Mouse (Mus musculus): ENCODE results near the gene Nutm2. TPM values are rescaled to one million over a fixed set of nuclear protein-coding genes. Genes with fewer than 3 reads are reported as not detected.
"Not testable (repeated sequence)": the region's sequence is repeated elsewhere in the genome, so short reads cannot be mapped to it uniquely, and the experiment has no call there.

Gene Nutm2
- polyA plus RNA-seq (2015; fragmentation: Nextera tagmentation; extraction: Ambion mirVana), result not detected in 2 replicates

DNA sequence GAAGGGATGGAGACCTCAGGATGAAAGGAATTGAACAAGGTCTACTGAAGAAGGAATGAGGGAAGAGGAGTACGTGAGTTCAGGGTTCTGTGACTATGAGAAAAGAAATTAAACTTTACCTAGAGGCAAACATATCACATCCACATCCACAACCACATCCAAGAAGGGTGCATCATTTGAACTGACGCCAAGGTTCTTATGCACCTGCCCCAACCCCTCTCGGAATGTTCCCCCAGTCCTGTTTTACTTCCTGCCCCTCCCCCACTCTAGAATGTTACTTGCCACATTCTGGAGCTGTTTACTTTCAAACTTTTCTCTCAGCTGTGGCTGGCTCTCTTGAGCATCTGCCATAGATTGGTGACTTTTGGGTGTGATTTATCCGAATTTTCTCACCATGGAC lies at the start of gene Nutm2:
Gene Nutm2 (plus strand): TSS at position 301 of the 400 bp plus-strand sequence.
- WGBS, result 80% methylated on average over 4 of the region's 4 CpGs
- H3K9me3 ChIP-seq (ENCODE audit: control insufficient read depth, low read length), result no peaks in the 10 kb centered on the region
- H3K27ac ChIP-seq (ENCODE audit: low read length), result no peak within 1 kb of the TSS
- no peak within 1 kb of the TSS for H3K4me3 ChIP-seq (replicated peaks; ENCODE audit: low read length)
- no peak within 1 kb of the TSS for H3K4me2 ChIP-seq (ENCODE audit: low read length)
- no peak within 1 kb of the TSS for H3K9ac ChIP-seq (replicated peaks; ENCODE audit: low read depth, low read length)
- no peaks in the 10 kb centered on the region for H3K36me3 ChIP-seq (ENCODE audit: control insufficient read depth, insufficient read depth)
- H3K4me1 ChIP-seq (replicated peaks; ENCODE audit: control insufficient read depth, insufficient read depth, low read length), result no peaks in the 10 kb centered on the region
- no peak for ATAC-seq
- no peaks in the 10 kb centered on the region for H3K27me3 ChIP-seq (replicated peaks; ENCODE audit: control insufficient read depth, insufficient read depth, low read length)

DNA sequence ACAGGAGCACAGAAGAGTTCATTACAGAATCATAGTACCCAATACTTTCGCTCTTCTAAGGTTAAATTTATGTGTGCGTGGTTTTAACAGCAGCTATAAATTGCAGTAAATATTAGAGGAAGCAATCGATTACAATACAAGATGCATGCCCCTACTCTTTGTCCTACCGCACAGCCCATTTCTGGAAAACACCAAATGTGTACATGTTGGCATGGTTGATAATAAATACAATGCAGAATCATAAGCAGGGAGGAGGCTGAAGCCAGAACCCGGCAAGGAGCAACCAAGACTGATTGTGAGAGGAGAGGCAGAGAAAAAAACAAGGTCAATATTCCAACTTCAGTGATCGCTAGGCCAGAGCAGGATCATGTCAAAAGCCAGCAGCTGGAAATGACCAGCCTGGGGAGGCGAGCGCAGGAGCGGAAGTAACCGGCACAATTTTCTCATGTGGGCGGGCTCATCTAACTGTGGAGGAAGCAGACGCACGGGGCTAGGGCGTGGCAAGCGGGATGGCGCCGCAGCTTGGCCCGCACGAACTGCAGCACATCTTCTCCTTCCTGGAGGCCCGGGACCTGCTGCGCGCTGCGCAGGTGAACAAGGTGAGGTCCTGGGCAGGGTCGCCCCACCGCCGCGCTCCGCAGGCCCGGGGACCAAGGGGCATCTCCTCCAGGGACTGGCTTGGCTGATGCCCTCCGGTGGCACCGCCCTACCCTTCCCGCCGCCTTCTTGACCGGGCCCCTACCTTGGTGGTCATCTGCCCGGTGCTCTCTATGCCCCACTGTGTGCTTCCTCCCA lies 49.5 kb upstream of the Nutm2 start, which contains the start of gene Fbxw17:
Gene Fbxw17 (plus strand): TSS at position 476 of the 795 bp plus-strand sequence.
- H3K4me1 ChIP-seq (replicated peaks; ENCODE audit: control insufficient read depth, insufficient read depth, low read length), result peaks cover 10% of the 10 kb centered on the region
- ATAC-seq, result peak; percentile 99
- H3K4me2 ChIP-seq (ENCODE audit: low read length), result peak within 1 kb of the TSS; percentile 63
- H3K4me3 ChIP-seq (replicated peaks; ENCODE audit: low read length), result peak within 1 kb of the TSS; percentile 86
- H3K27me3 ChIP-seq (replicated peaks; ENCODE audit: control insufficient read depth, insufficient read depth, low read length), result no peaks in the 10 kb centered on the region
- H3K36me3 ChIP-seq (ENCODE audit: control insufficient read depth, insufficient read depth), result 0 out of 2 replicates have a peak, but pooled peaks cover 4% of the 10 kb centered on the region
- peak within 1 kb of the TSS; percentile 33; the same call in 1 of the 2 replicates for H3K27ac ChIP-seq (ENCODE audit: low read length)
- H3K9me3 ChIP-seq (ENCODE audit: control insufficient read depth, low read length), result no peaks in the 10 kb centered on the region
- 10% methylated on average over 35 of the region's 35 CpGs for WGBS
- peak within 1 kb of the TSS; percentile 97 for H3K9ac ChIP-seq (replicated peaks; ENCODE audit: low read depth, low read length)

DNA sequence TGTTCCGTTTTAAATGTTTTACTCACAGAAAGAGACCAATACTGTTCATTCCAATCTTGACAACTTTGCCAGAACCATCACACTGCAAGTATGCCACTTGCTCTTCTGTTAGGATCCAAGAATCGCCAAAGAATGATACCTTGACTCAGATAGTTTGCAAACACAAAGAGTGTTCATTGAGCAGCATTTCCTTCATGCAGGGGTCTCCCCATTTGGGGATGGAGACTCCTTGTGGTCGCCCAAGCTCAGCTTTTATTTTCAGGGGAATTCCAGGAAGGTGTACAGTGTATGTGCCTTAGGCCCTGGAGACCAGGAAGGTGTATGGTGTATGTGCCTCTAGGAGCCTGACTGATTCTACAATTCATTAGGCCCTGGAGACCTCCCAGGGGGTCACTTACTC lies 48.7 kb upstream of the Nutm2 start:
- peak; percentile 24; the same call in 1 of the 2 replicates for ATAC-seq
- Histone ChIP-seq H3K9ac (replicated peaks; ENCODE audit: low read depth, low read length) (peak overlapping the region; percentile 97), H3K4me2 (ENCODE audit: low read length) (peak overlapping the region; percentile 63), H3K36me3 (ENCODE audit: control insufficient read depth, insufficient read depth) (peaks cover 5% of the 10 kb centered on the region; the same call in 1 of the 2 replicates), H3K9me3 (ENCODE audit: control insufficient read depth, low read length) (no peaks in the 10 kb centered on the region), H3K27me3 (replicated peaks; ENCODE audit: control insufficient read depth, insufficient read depth, low read length) (no peaks in the 10 kb centered on the region), H3K4me3 (replicated peaks; ENCODE audit: low read length) (peak overlapping the region; percentile 86), H3K4me1 (replicated peaks; ENCODE audit: control insufficient read depth, insufficient read depth, low read length) (peaks cover 10% of the 10 kb centered on the region), H3K27ac (ENCODE audit: low read length) (no peak overlapping the region)
- WGBS, result 37% methylated on average over 3 of the region's 3 CpGs

DNA sequence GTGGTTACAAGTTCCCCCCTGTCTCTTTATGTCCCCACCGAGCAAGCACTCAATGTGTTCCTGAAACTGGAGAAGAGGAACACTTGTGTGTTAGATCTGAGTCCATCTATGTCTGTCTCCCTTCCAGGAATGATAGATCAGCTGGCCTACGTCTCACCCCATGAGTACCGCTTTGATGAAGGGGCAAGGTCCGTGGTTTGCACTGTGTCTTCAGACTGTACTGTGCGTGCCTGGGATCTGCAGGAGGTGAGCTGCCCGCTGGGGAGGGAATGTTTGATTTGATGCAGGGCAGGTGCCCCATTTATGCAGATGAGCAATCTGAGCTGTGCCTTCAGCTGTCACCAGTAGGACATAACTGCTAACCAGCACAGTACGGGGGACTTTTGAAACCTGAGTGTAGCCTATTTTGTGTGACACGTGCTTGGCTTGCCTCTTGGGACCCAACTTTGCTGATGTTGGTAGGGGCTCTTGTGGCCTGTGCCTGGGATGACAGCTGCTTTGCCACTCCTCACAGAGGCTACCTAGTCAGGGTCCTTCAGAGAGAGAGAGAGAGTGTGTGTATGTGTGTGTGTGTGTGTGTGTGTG lies 43.4 kb upstream of the Nutm2 start:
- no peaks in the 10 kb centered on the region for H3K27me3 ChIP-seq (replicated peaks; ENCODE audit: control insufficient read depth, insufficient read depth, low read length)
- no peak overlapping the region for H3K4me2 ChIP-seq (ENCODE audit: low read length)
- WGBS, result 93% methylated on average over 8 of the region's 8 CpGs
- no peak overlapping the region for H3K27ac ChIP-seq (ENCODE audit: low read length)
- no peak for ATAC-seq
- peaks cover 2% of the 10 kb centered on the region for H3K4me1 ChIP-seq (replicated peaks; ENCODE audit: control insufficient read depth, insufficient read depth, low read length)
- H3K9me3 ChIP-seq (ENCODE audit: control insufficient read depth, low read length), result no peaks in the 10 kb centered on the region
- H3K4me3 ChIP-seq (replicated peaks; ENCODE audit: low read length), result no peak overlapping the region
- H3K36me3 ChIP-seq (ENCODE audit: control insufficient read depth, insufficient read depth), result peaks cover 21% of the 10 kb centered on the region
- H3K9ac ChIP-seq (replicated peaks; ENCODE audit: low read depth, low read length), result no peak overlapping the region

DNA sequence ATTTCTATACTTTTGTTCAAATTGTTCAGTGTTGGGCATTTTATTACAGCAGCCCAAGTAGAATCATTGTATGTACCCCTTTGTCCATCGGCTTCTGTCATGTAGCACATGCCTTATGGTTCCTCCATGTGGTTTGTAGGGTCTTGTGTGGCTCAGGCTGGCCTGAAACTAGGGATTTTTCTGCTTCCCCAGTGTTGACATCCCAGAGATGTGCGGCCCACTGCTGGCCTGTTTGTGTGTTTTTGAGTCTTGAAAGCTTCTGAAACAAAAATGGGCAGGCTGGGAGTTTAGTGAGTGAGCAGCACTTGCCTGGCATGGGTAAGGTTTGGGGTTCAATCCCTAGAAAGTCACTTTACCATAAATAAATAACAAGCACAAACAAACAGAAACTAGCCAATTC lies 42.6 kb upstream of the Nutm2 start:
- WGBS, result 91% methylated on average over 2 of the region's 2 CpGs
- no peak overlapping the region for H3K9ac ChIP-seq (replicated peaks; ENCODE audit: low read depth, low read length)
- H3K4me3 ChIP-seq (replicated peaks; ENCODE audit: low read length), result no peak overlapping the region
- H3K9me3 ChIP-seq (ENCODE audit: control insufficient read depth, low read length), result no peaks in the 10 kb centered on the region
- ATAC-seq, result no peak
- H3K27me3 ChIP-seq (replicated peaks; ENCODE audit: control insufficient read depth, insufficient read depth, low read length), result no peaks in the 10 kb centered on the region
- no peak overlapping the region for H3K4me2 ChIP-seq (ENCODE audit: low read length)
- no peak overlapping the region for H3K27ac ChIP-seq (ENCODE audit: low read length)
- no peaks in the 10 kb centered on the region for H3K4me1 ChIP-seq (replicated peaks; ENCODE audit: control insufficient read depth, insufficient read depth, low read length)
- peaks cover 29% of the 10 kb centered on the region for H3K36me3 ChIP-seq (ENCODE audit: control insufficient read depth, insufficient read depth)

DNA sequence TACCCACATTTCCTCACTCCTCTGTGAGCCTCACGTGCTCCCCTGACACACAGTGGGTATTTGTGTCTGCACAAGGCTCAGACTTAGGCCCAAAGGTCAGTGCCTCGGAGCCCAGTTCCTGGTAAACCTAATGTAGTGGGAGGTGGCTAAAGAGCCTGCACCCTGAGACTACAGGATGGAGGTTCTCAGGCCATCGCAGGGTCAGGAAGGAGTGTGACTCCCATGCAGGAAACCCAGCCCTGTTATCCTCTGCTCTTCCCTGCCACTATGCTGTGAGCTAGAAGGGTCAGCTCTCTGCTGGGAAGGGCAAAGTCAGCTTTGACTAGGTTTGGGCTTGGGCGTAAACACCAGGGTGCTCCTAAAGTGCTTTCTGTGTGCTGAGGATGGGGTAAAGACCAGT lies 40.4 kb upstream of the Nutm2 start:
- no peaks in the 10 kb centered on the region for H3K9me3 ChIP-seq (ENCODE audit: control insufficient read depth, low read length)
- peaks cover 37% of the 10 kb centered on the region for H3K36me3 ChIP-seq (ENCODE audit: control insufficient read depth, insufficient read depth)
- no peak overlapping the region for H3K4me3 ChIP-seq (replicated peaks; ENCODE audit: low read length)
- ATAC-seq, result no peak
- no peaks in the 10 kb centered on the region for H3K27me3 ChIP-seq (replicated peaks; ENCODE audit: control insufficient read depth, insufficient read depth, low read length)
- no peak overlapping the region for H3K27ac ChIP-seq (ENCODE audit: low read length)
- H3K9ac ChIP-seq (replicated peaks; ENCODE audit: low read depth, low read length), result no peak overlapping the region
- WGBS, result 97% methylated on average over 4 of the region's 4 CpGs
- H3K4me2 ChIP-seq (ENCODE audit: low read length), result no peak overlapping the region
- H3K4me1 ChIP-seq (replicated peaks; ENCODE audit: control insufficient read depth, insufficient read depth, low read length), result no peaks in the 10 kb centered on the region

DNA sequence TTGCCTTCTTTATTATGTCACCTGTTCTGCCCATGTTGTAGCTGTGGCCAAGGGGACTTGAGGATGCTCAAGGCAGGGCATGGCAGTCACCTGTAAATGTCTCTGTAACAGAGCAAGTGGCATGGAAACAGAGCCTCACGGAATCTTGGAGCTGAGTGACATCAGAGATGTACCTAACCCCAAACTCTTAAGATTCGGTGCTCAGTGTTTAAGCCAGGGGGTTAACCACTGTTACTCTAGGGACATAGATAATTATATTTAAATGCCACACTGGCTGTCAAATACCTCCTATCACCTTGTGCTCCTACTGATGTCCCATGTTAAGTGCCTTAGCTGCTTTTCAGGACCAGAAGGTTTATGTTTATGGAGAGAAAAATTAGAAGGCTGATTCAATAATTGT lies 23.3 kb upstream of the Nutm2 start, which contains the start of gene Gm47429:
Gene Gm47429 (minus strand): TSS at position 101 of the 400 bp plus-strand sequence.
- Histone ChIP-seq H3K4me2 (ENCODE audit: low read length) (no peak within 1 kb of the TSS), H3K9me3 (ENCODE audit: control insufficient read depth, low read length) (no peaks in the 10 kb centered on the region), H3K4me3 (replicated peaks; ENCODE audit: low read length) (no peak within 1 kb of the TSS), H3K4me1 (replicated peaks; ENCODE audit: control insufficient read depth, insufficient read depth, low read length) (no peaks in the 10 kb centered on the region), H3K27me3 (replicated peaks; ENCODE audit: control insufficient read depth, insufficient read depth, low read length) (no peaks in the 10 kb centered on the region), H3K27ac (ENCODE audit: low read length) (no peak within 1 kb of the TSS), H3K36me3 (ENCODE audit: control insufficient read depth, insufficient read depth) (no peaks in the 10 kb centered on the region), H3K9ac (replicated peaks; ENCODE audit: low read depth, low read length) (no peak within 1 kb of the TSS)
- no peak for ATAC-seq
- WGBS, result 89% methylated on average over 2 of the region's 2 CpGs

DNA sequence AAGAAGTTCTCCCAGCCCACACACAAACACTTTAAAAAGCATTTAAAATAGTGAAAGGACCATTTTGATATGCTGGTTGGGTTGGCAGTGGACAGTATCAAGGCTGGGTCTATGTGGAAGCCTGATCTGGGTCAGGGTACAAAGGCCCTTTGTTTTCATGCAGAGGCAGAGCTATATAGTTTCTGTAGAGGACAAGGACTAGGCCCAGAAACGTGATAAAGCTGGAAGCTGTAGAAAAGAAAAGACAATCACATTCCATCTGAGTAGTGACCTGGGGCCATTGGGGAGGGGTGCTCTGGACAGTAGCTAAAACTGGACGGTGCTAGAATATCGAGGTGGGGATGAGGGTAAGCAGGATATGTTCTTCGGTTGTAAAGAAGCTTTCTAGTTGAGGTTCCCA lies 21.8 kb upstream of the Nutm2 start:
- Histone ChIP-seq H3K27me3 (replicated peaks; ENCODE audit: control insufficient read depth, insufficient read depth, low read length) (no peaks in the 10 kb centered on the region), H3K4me2 (ENCODE audit: low read length) (no peak overlapping the region), H3K9ac (replicated peaks; ENCODE audit: low read depth, low read length) (no peak overlapping the region), H3K36me3 (ENCODE audit: control insufficient read depth, insufficient read depth) (no peaks in the 10 kb centered on the region), H3K4me1 (replicated peaks; ENCODE audit: control insufficient read depth, insufficient read depth, low read length) (no peaks in the 10 kb centered on the region), H3K4me3 (replicated peaks; ENCODE audit: low read length) (no peak overlapping the region), H3K27ac (ENCODE audit: low read length) (no peak overlapping the region), H3K9me3 (ENCODE audit: control insufficient read depth, low read length) (no peaks in the 10 kb centered on the region)
- no peak for ATAC-seq
- 70% methylated on average over 4 of the region's 4 CpGs for WGBS

DNA sequence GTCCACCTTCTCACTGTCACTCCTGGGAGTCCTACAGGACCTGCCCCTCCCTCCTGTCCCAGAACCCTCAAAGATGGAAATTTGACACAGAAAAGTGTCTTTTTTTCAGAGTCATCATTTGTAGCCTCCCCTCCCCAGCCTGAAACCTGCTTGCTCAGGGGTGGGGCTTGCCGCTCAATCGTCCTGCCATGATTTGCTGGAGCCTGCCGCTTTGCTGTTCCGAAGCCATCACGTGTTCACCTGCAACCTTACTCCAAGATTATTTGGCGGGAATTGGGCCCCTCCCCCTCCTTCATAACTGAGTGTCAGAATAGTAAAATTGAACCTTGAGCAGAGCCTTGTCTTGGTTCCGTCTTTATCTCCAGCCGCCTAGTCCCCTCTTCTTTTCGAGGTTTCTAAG lies 14.8 kb upstream of the Nutm2 start:
- not testable (repeated sequence) for H3K27ac ChIP-seq (ENCODE audit: low read length); ATAC-seq; H3K4me2 ChIP-seq (ENCODE audit: low read length); H3K27me3 ChIP-seq (replicated peaks; ENCODE audit: control insufficient read depth, insufficient read depth, low read length); H3K4me1 ChIP-seq (replicated peaks; ENCODE audit: control insufficient read depth, insufficient read depth, low read length); H3K36me3 ChIP-seq (ENCODE audit: control insufficient read depth, insufficient read depth); H3K9ac ChIP-seq (replicated peaks; ENCODE audit: low read depth, low read length); H3K9me3 ChIP-seq (ENCODE audit: control insufficient read depth, low read length); H3K4me3 ChIP-seq (replicated peaks; ENCODE audit: low read length)
- WGBS, result 74% methylated on average over 9 of the region's 9 CpGs

All from forebrain, embryonic 16.5 days (tissue).